Mouse (Mus musculus): ENCODE data around the gene Gucd1.

DNA sequence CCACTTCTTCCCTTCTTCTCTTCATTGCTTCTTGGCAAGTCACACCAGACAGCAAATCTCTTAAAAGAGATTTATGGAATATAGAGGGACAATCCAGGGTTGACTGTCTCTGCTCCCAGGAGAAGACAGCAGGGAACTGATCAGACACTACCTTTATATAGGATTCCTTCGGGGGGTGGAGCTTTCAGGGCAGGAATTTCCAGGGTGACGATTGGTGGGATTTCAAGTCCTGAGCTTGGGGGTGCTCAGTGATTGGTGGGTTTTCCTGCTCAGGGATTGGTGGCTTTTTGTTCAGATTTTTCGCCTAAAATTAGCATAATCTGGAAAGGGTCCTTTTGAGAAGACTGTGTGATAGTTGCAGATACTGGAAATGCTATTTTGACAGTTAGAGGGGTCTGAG, 30.6 kb downstream of the Gucd1 start:
- TF ChIP-seq CTCF (conservative IDR thresholded peaks at IDR 0.05 in 1 of 2, IDR thresholded peaks at IDR 0.05 in 1 of 2; ENCODE audit: low read depth in 2 of 2, low read length in 2 of 2) = no peak
- TF ChIP-seq POLR2A (IDR thresholded peaks at IDR 0.05; ENCODE audit: low read depth, low read length) = no peak
- TF ChIP-seq ZNF384 (IDR thresholded peaks at IDR 0.05; ENCODE audit: low read depth, low read length) = no peak
- no peak for TF ChIP-seq BHLHE40 (IDR thresholded peaks at IDR 0.05; ENCODE audit: low read depth, low read length)
- TF ChIP-seq USF1 (IDR thresholded peaks at IDR 0.05; ENCODE audit: low read depth, low read length) = no peak
- no peak for TF ChIP-seq JUN (IDR thresholded peaks at IDR 0.05; ENCODE audit: insufficient read depth, low read depth, low read length)
- no peak for TF ChIP-seq MXI1 (IDR thresholded peaks at IDR 0.05; ENCODE audit: low read depth, low read length)
- TF ChIP-seq RAD21 (IDR thresholded peaks at IDR 0.05; ENCODE audit: low read depth, low read length) = no peak
- TF ChIP-seq CHD2 (IDR thresholded peaks at IDR 0.05; ENCODE audit: low read length) = no peak
- no peak for TF ChIP-seq HCFC1 (IDR thresholded peaks at IDR 0.05; ENCODE audit: low read depth, low read length)

Measured in CH12.LX (cell line).